Mouse (Mus musculus): ENCODE measurements around the gene Bloc1s5.
"Not testable (repeated sequence)": the region's sequence is repeated elsewhere in the genome, so short reads cannot be mapped to it uniquely, and the experiment has no call there.

The Bloc1s5 gene

GRCm38 (mm10) chr13:38618001-38618630 lies 16.8 kb downstream of the Bloc1s5 start:
- DNase-seq (ENCODE audit: low spot score): not testable (repeated sequence)

- no peak for DNase-seq (ENCODE audit: low spot score)
These were observed 18.0 kb downstream of the Bloc1s5 start for GRCm38 (mm10) chr13:38616887-38617286.

GRCm38 (mm10) chr13:38615656-38616055 lies 19.3 kb downstream of the Bloc1s5 start:
- no peak for DNase-seq (ENCODE audit: low spot score)

GRCm38 (mm10) chr13:38614298-38614697 lies 20.6 kb downstream of the Bloc1s5 start:
- no peak for DNase-seq (ENCODE audit: low spot score)

- no peak for DNase-seq (ENCODE audit: low spot score)
These were observed 21.3 kb downstream of the Bloc1s5 start for GRCm38 (mm10) chr13:38613583-38613982.

- no peak for DNase-seq (ENCODE audit: low spot score)
These were observed 22.3 kb downstream of the Bloc1s5 start for GRCm38 (mm10) chr13:38612608-38613007.

- no peak for DNase-seq (ENCODE audit: low spot score)
These were observed 22.7 kb downstream of the Bloc1s5 start for GRCm38 (mm10) chr13:38612179-38612578.

- DNase-seq (ENCODE audit: low spot score): no peak
These were observed 24.6 kb downstream of the Bloc1s5 start for GRCm38 (mm10) chr13:38610336-38610735.

- DNase-seq (ENCODE audit: low spot score): no peak
These were observed 27.8 kb downstream of the Bloc1s5 start for GRCm38 (mm10) chr13:38607130-38607529.

GRCm38 (mm10) chr13:38605353-38605752 lies 29.6 kb downstream of the Bloc1s5 start:
- no peak for DNase-seq (ENCODE audit: low spot score)

- no peak for DNase-seq (ENCODE audit: low spot score)
These were observed 31.9 kb downstream of the Bloc1s5 start for GRCm38 (mm10) chr13:38602966-38603365.

GRCm38 (mm10) chr13:38602243-38602832 lies 32.6 kb downstream of the Bloc1s5 start:
- DNase-seq (ENCODE audit: low spot score): no peak

GRCm38 (mm10) chr13:38600811-38601210 lies 34.1 kb downstream of the Bloc1s5 start:
- no peak for DNase-seq (ENCODE audit: low spot score)

GRCm38 (mm10) chr13:38597076-38597475 lies 37.8 kb downstream of the Bloc1s5 start:
- DNase-seq (ENCODE audit: low spot score): peak; percentile 38

GRCm38 (mm10) chr13:38596461-38596860 lies 38.4 kb downstream of the Bloc1s5 start:
- no peak for DNase-seq (ENCODE audit: low spot score)

GRCm38 (mm10) chr13:38593114-38593513 lies 41.8 kb downstream of the Bloc1s5 start:
- no peak for DNase-seq (ENCODE audit: low spot score)

GRCm38 (mm10) chr13:38587350-38587749 lies 47.6 kb downstream of the Bloc1s5 start:
- no peak for DNase-seq (ENCODE audit: low spot score)

GRCm38 (mm10) chr13:38586451-38586850 lies 48.5 kb downstream of the Bloc1s5 start:
- DNase-seq (ENCODE audit: low spot score): no peak

GRCm38 (mm10) chr13:38582768-38583167 lies 52.1 kb downstream of the Bloc1s5 start:
- DNase-seq (ENCODE audit: low spot score): no peak

- peak; percentile 38 for DNase-seq (ENCODE audit: low spot score)
These were observed 54.1 kb downstream of the Bloc1s5 start for GRCm38 (mm10) chr13:38580601-38581457.

- no peak for DNase-seq (ENCODE audit: low spot score)
These were observed 54.8 kb downstream of the Bloc1s5 start for GRCm38 (mm10) chr13:38579971-38580600.

GRCm38 (mm10) chr13:38574668-38575067 lies 60.2 kb downstream of the Bloc1s5 start:
- no peak for DNase-seq (ENCODE audit: low spot score)

Data from retina, embryonic 14.5 days (tissue).